Mouse (Mus musculus) myocyte (in vitro differentiated cells): Measurements from ENCODE around the gene Nrip1. TPM values are rescaled to one million over a fixed set of nuclear protein-coding genes. Genes with fewer than 3 reads are reported as not detected.
"Not testable (repeated sequence)": the region's sequence is repeated elsewhere in the genome, so short reads cannot be mapped to it uniquely, and the experiment has no call there.

Source experiments
- H3K27me3 ChIP-seq: one replicate; pipeline ENCODE4 v1.6.1; 2011; ENCODE audit not compliant: control insufficient read depth, insufficient read depth, insufficient read length
- H3K36me3 ChIP-seq: one replicate; pipeline ENCODE4 v1.6.1; 2011; ENCODE audit not compliant: control insufficient read depth, insufficient read depth
- H3K4me2 ChIP-seq: one replicate; pipeline ENCODE4 v1.6.1; 2011; ENCODE audit warnings: low read depth, control low read depth
- H3K4me3 ChIP-seq: one replicate; pipeline ENCODE4 v1.5.1; 2011; ENCODE audit warnings: mild to moderate bottlenecking, control low read depth, moderate library complexity
- H3K79me2 ChIP-seq: one replicate; pipeline ENCODE4 v1.6.1; 2011; ENCODE audit not compliant: control insufficient read depth, insufficient read depth
- H3ac ChIP-seq: one replicate; pipeline ENCODE4 v1.6.1; 2011; ENCODE audit not compliant: control insufficient read depth, insufficient read length
- CEBPB ChIP-seq: IDR thresholded peaks from 2 replicates; pipeline ENCODE4 v1.6.1; 2011; ENCODE audit warnings: mild to moderate bottlenecking, moderate library complexity; ENCODE audit not compliant: poor library complexity, insufficient read depth, severe bottlenecking
- E2F4 ChIP-seq: IDR thresholded peaks from one replicate; pipeline ENCODE4 v1.6.1; 2011; ENCODE audit warnings: mild to moderate bottlenecking, control low read depth, moderate library complexity; ENCODE audit not compliant: insufficient read depth
- MAX ChIP-seq: IDR thresholded peaks from one replicate; pipeline ENCODE4 v1.6.1; 2011; ENCODE audit warnings: low read depth, mild to moderate bottlenecking, control low read depth
- MYOD1 ChIP-seq, 3 experiments: IDR thresholded peaks; one replicate each; pipeline ENCODE4 v1.6.1; 2011; ENCODE audit warnings: control low read depth in 2 of 3, low read depth in 2 of 3, mild to moderate bottlenecking in 2 of 3, moderate library complexity in 1 of 3; ENCODE audit not compliant: insufficient read length in 2 of 3, control insufficient read depth in 1 of 3
- MYOG ChIP-seq, 3 experiments: IDR thresholded peaks; one replicate each; pipeline ENCODE4 v1.6.1; 2011; ENCODE audit warnings: control low read depth in 2 of 3, low read depth in 2 of 3, mild to moderate bottlenecking in 2 of 3; ENCODE audit not compliant: insufficient read length in 2 of 3, control insufficient read depth in 1 of 3, insufficient read depth in 1 of 3
- POLR2A ChIP-seq: IDR thresholded peaks from one replicate; pipeline ENCODE4 v1.6.1; 2011; ENCODE audit warnings: low read depth, mild to moderate bottlenecking, control low read depth, moderate library complexity; ENCODE audit not compliant: insufficient read length
- POLR2AphosphoS2 ChIP-seq: IDR thresholded peaks from one replicate; pipeline ENCODE4 v1.6.1; 2011; ENCODE audit warnings: low read depth, control low read depth; ENCODE audit not compliant: insufficient read length
- REST ChIP-seq: IDR thresholded peaks from one replicate; pipeline ENCODE4 v1.6.1; 2011; ENCODE audit warnings: mild to moderate bottlenecking, control low read depth, moderate library complexity; ENCODE audit not compliant: insufficient read depth, insufficient read length
- SRF ChIP-seq: IDR thresholded peaks from one replicate; pipeline ENCODE4 v1.6.1; 2011; ENCODE audit warnings: low read depth; ENCODE audit not compliant: control insufficient read depth, insufficient read length
- TCF12 ChIP-seq: IDR thresholded peaks from one replicate; pipeline ENCODE4 v1.6.1; 2011; ENCODE audit warnings: mild to moderate bottlenecking, control low read depth; ENCODE audit not compliant: poor library complexity, insufficient read depth, severe bottlenecking
- TCF3 ChIP-seq: IDR thresholded peaks from one replicate; pipeline ENCODE4 v1.6.1; 2011; ENCODE audit warnings: low read depth, control low read depth; ENCODE audit not compliant: insufficient read length
- USF1 ChIP-seq: IDR thresholded peaks from one replicate; pipeline ENCODE4 v1.6.1; 2011; ENCODE audit warnings: low read depth, mild to moderate bottlenecking, control low read depth, moderate library complexity
- polyA plus RNA-seq: library from polyadenylated mRNA; unstranded; fragments of >200 nt; fragmentation: generic; extraction: Trizol; gene quantifications from one replicate; pipeline ENCODE4 v1.2.1, GENCODE M21; 2012; ENCODE audit warnings: missing spikeins

Nrip1 gene
- polyA plus RNA-seq, 1 experiment = 3.9 TPM

DNA sequence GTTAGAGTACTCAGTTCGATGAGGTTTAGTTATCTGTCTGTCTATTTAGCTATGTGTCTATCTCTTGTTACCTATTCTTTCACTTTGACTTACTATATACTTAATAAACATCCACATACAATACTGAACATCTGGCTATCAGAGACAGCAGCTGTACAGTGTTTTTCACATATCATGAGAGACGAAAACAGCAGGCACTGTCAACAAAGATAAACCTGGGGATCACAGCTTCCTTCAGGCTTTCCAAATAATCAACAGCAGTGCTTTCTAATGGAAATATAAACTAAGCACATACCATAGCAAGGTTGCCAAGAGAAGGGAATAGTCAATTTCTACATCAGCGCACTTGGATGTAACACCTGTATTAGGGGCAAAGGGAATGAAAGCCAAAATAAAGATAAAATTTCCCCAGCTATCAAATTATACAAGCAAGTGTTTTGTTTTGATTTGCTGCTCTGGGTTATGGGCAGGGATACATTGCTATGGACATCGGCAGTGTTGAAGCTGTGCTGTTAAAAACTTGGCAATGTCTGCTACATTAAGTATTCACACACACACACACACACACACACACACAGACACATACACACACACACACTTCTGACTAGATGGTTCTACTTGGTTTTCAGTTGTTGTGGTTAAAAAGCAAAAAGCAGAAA is 35.2 kb upstream of the Nrip1 start:
- H3K4me3 ChIP-seq = no peak overlapping the region
- H3ac ChIP-seq = no peak overlapping the region
- no peaks in the 10 kb centered on the region for H3K27me3 ChIP-seq
- H3K79me2 ChIP-seq = no peaks in the 10 kb centered on the region
- no peak for TF ChIP-seq MYOD1 (IDR thresholded peaks at IDR 0.05; ENCODE audit: control insufficient read depth in 1 of 3, insufficient read length in 2 of 3, low read depth in 2 of 3)
- TF ChIP-seq E2F4 = no peak
- no peak for TF ChIP-seq REST
- no peak for TF ChIP-seq POLR2AphosphoS2
- TF ChIP-seq TCF12 = no peak
- no peak for TF ChIP-seq CEBPB
- no peak for TF ChIP-seq MYOG (IDR thresholded peaks at IDR 0.05; ENCODE audit: control insufficient read depth in 1 of 3, insufficient read depth in 1 of 3, insufficient read length in 2 of 3, low read depth in 2 of 3)
- no peak for TF ChIP-seq MAX
- TF ChIP-seq POLR2A = no peak
- no peak for TF ChIP-seq TCF3
- no peak for TF ChIP-seq SRF
- no peak for TF ChIP-seq USF1
- H3K36me3 ChIP-seq = no peaks in the 10 kb centered on the region
- peak overlapping the region; percentile 15 for H3K4me2 ChIP-seq

DNA sequence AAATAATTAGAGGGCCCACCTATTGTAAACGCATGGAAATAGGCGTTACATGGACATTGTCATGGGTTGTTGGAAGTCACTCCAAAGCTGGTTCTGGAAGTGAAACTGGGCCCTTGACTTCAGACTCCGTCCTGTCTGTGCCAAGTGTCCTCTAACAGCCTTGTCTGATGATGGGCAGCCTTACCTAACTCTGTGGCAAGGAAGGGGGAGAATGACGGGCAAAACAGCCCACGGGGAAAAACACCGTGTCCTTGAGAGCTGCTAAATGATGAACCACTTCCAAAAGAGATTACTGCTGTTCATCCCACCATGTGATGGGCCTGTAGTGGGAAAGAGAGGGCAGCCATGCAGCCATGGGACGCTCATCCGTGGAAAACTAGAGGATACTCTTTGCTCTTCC is 34.6 kb upstream of the Nrip1 start:
- TF ChIP-seq USF1 (no peak), SRF (no peak), E2F4 (no peak), CEBPB (no peak), POLR2A (no peak), REST (no peak), MAX (no peak), MYOD1 (IDR thresholded peaks at IDR 0.05; ENCODE audit: control insufficient read depth in 1 of 3, insufficient read length in 2 of 3, low read depth in 2 of 3) (no peak), TCF3 (no peak), TCF12 (no peak)

DNA sequence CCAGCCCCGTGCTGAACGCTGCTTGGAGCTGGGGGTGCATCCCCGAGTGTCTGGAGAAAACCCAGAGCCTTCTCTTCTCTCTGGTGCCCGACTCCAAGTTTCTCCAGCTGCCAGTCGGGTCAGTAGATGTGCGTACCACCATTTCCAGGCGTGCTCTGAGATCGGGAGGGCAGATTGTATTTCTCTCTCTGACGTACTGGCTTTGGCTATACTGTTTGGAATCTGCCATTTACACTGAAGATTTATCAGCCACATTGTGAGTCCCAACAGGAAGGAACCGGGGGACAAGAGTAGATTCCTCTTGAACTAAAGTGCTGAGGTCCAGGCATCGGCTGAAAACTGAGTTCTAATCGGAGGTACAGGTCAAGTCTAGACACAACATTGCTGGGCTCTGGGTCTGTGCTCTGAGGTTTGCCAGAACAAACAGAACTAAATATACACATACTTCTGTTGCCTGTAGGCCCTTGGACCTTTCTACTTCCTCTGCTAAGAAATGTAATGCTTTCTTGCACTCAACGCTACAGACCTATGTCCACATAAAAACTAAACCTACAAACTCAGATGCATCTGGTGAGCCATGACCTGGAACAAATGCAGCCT is 33.8 kb upstream of the Nrip1 start:
- TF ChIP-seq SRF (no peak), MYOD1 (IDR thresholded peaks at IDR 0.05; ENCODE audit: control insufficient read depth in 1 of 3, insufficient read length in 2 of 3, low read depth in 2 of 3) (no peak), POLR2A (no peak), MAX (no peak), MYOG (IDR thresholded peaks at IDR 0.05; ENCODE audit: control insufficient read depth in 1 of 3, insufficient read depth in 1 of 3, insufficient read length in 2 of 3, low read depth in 2 of 3) (no peak), REST (no peak), CEBPB (no peak), POLR2AphosphoS2 (no peak), USF1 (no peak), TCF3 (no peak), E2F4 (no peak), TCF12 (no peak)
- Histone ChIP-seq H3K27me3 (no peaks in the 10 kb centered on the region), H3K36me3 (no peaks in the 10 kb centered on the region), H3ac (no peak overlapping the region), H3K79me2 (no peaks in the 10 kb centered on the region), H3K4me2 (no peak overlapping the region), H3K4me3 (no peak overlapping the region)

More for the DNA sequence above, 34.6 kb upstream of the Nrip1 start:
- Histone ChIP-seq H3ac (no peak overlapping the region), H3K4me3 (no peak overlapping the region), H3K36me3 (no peaks in the 10 kb centered on the region), H3K4me2 (no peak overlapping the region), H3K27me3 (no peaks in the 10 kb centered on the region), H3K79me2 (no peaks in the 10 kb centered on the region)

DNA sequence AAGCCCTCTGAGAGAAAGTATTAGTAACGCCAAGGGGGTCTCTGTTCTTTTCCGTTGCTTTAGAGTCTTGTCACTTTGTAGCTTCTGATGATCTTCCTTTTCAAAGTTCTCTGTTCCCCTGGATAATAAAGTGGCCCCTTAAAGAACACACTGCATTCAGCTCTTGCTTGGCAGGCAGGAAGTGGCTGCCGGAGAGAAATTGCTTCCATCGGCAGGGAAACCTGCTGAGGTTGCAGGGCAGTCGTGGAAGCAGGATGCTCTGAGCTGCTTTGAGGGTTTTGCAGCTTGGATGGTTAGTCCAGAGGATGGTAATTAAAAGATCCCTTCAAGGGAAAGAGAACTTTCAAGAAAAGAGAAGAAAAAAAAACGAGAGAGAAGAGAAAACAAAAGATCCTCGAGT is 33.3 kb upstream of the Nrip1 start:
- H3K27me3 ChIP-seq = no peaks in the 10 kb centered on the region
- no peaks in the 10 kb centered on the region for H3K79me2 ChIP-seq
- H3K4me2 ChIP-seq = no peak overlapping the region
- TF ChIP-seq USF1 = no peak
- TF ChIP-seq TCF3 = no peak
- TF ChIP-seq CEBPB = no peak
- TF ChIP-seq MYOD1 (IDR thresholded peaks at IDR 0.05; ENCODE audit: control insufficient read depth in 1 of 3, insufficient read length in 2 of 3, low read depth in 2 of 3) = no peak
- H3ac ChIP-seq = no peak overlapping the region
- no peaks in the 10 kb centered on the region for H3K36me3 ChIP-seq
- no peak overlapping the region for H3K4me3 ChIP-seq

DNA sequence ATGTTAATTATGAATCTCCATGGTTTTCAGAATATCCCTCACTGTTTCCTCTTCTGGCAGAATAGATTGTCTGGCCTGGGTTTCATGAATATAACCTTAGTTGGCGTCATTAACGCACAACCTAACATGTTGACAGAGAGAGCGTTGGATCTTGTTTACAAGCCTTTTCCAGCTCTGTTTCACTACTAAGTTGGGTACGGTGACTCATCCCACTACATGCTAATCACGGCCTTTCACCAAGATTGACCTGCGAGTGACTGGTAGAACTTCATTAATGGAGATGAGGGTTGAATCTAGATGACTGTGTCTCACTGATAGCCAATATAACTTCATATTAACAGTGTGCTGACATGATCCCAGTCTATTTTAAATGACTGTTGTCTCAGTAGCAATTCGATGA is 32.7 kb upstream of the Nrip1 start:
- Histone ChIP-seq H3K79me2 (no peaks in the 10 kb centered on the region), H3K4me2 (no peak overlapping the region), H3K4me3 (no peak overlapping the region), H3ac (no peak overlapping the region), H3K36me3 (no peaks in the 10 kb centered on the region), H3K27me3 (no peaks in the 10 kb centered on the region)
- TF ChIP-seq POLR2A (no peak), TCF3 (no peak), MYOG (IDR thresholded peaks at IDR 0.05; ENCODE audit: control insufficient read depth in 1 of 3, insufficient read depth in 1 of 3, insufficient read length in 2 of 3, low read depth in 2 of 3) (no peak), E2F4 (no peak), CEBPB (no peak), SRF (no peak), TCF12 (no peak)

GRCm38 (mm10) chr16:76403305-76403704 is 29.7 kb upstream of the Nrip1 start:
- not testable (repeated sequence) for H3K4me2 ChIP-seq, H3K4me3 ChIP-seq, H3ac ChIP-seq

More at GRCm38 (mm10) chr16:76403305-76403704, 29.7 kb upstream of the Nrip1 start:
- not testable (repeated sequence) for H3K36me3 ChIP-seq, H3K27me3 ChIP-seq, H3K79me2 ChIP-seq
